Mouse (Mus musculus): ENCODE measurements around the gene Filip1.
"Not testable (repeated sequence)": the region's sequence is repeated elsewhere in the genome, so short reads cannot be mapped to it uniquely, and the experiment has no call there.

GRCm38 (mm10) chr9:80049271-80049670, 36.6 kb upstream of the Filip1 start:
- TF ChIP-seq POLR2A (IDR thresholded peaks at IDR 0.05; ENCODE audit: low read depth, low read length); CTCF (IDR thresholded peaks at IDR 0.05; ENCODE audit: extremely low read depth, insufficient read length, insufficient replicate concordance, low read depth, low read length): not testable (repeated sequence)
